Mouse (Mus musculus) cerebellum, adult 9-11 months (tissue): Measurements from ENCODE around the gene Adam23.
"Not testable (repeated sequence)": the region's sequence is repeated elsewhere in the genome, so short reads cannot be mapped to it uniquely, and the experiment has no call there.

Experiments used
- DNase-seq: peaks from one replicate; pipeline ENCODE4 v3.0.0; 2022

Adam23 gene

DNA sequence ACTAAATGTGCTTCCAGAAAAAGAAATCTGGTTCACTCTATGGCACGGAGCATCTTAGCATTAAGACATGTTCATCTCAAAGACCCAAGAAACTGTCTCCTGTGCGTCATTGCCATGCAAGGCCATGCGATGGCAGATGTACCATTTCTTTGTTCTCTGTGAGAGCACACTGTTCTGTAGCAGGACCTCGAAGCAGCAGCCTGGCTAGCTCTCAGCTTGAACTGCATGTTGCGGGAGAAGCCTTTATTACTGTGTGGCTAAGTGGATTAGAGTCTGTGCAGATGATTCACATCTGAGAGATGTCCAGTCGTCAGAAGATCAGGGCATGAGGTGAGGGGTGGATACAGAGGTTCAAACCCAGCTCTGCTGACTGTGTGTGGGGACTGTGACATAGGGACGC is 141.2 kb downstream of the Adam23 start:
- DNase-seq = no peak

DNA sequence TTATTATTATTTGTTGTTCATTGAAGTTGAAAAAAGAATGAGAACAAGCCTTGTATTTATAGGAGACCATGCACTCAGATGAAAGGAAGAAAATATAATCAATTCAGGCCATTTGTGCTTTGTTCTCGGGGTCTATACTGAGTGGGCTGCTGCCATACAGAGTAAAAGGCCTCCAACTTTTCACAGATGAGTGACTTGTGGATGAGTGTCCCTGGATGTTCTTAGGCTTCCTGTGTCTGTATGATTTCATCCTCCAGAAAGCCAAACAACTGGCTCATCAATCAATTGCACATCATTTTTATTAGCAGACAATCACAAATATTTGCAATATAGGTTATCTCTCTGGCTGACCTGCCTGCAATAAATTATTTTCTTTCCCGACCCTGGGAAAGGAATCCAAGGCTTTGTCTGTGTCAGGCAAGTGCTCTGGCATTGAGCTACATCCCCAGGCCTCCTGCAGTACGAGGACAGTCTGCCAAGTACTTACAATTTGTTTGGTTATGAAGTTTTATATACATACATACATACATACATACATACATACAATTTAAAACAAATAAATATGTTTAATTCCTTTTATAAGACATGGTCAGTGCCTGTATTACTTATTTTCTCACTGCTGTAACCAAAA is 158.3 kb downstream of the Adam23 start:
- no peak for DNase-seq

DNA sequence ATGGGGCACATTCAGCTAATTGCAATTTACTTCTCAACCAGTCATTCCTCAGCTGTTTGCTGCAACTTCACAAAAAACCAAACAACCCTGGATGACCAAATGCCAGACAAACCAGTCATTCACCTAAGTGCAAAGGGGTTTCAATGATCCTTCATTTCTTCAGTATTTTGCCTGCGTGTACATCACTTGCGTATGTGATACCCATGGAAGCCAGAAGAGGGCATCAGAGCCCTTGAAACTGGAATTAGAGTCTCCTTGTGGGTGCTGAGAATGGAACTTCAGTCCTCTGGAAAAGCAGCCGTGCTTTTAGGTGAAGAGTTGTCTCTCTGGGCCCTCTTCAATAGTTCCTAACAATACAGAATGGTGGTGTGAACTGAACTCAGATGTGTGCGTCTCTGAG is 163.9 kb downstream of the Adam23 start:
- DNase-seq = no peak

DNA sequence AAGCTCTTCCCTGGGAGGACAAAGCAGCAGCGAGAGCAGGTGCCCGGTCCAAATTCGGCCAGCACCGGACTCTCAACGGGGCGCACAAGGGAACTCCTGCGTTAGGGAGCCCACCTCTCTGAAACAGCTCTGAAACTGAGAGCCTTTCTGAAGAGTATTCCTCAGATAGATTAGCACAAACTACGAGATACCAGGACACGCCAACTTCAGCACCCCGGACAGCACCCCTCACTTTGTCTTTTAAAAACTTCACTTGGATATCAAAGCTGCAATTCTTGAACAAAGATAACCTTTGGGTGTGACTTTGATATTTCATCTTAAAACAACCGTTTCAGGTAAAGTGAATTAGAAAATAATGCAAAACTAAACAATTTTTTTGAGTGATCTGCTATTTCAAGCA is 168.9 kb downstream of the Adam23 start:
- no peak for DNase-seq

DNA sequence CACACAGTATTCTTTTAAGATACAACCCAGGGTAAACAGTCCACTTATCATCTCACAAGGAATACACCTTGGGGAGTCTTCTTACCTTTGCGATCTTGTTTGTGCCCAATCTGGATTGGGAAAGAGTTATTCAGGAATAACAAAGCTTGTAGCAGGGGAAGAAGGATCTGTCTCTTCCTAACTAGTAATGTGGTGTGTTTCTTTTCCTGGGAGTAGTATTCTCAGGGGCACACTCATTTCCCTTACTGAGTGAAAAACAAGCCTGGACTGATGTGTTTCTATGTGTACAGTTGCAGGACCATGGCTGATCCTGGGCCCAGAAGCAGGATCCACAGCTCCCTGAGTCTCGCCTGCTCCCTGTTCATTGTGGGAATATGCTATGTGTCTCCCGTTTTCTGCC is 170.0 kb downstream of the Adam23 start, which contains the start of gene Gm39653:
TSS of gene Gm39653 (plus strand) at position 301 of the 400 bp plus-strand sequence.
- DNase-seq = no peak

DNA sequence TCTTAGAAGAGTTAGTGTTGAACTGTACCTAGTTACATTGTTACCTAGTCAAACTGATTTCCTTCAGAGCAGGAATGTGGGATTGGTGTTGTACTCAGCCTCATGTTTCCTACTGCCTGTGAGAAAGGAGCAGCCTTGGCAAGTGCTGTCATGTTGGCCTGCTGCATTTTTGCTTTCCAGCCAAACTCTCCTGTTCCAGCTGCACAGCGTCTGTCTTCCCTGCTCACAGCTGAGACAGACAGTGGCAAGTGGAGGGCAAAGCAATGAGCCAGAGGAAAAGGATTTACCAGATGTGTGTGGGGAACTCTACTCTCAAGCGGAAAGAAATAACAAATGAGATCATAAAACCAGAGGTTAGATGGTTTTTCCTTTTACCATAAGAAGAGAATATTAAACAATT is 182.5 kb downstream of the Adam23 start:
- DNase-seq = no peak

DNA sequence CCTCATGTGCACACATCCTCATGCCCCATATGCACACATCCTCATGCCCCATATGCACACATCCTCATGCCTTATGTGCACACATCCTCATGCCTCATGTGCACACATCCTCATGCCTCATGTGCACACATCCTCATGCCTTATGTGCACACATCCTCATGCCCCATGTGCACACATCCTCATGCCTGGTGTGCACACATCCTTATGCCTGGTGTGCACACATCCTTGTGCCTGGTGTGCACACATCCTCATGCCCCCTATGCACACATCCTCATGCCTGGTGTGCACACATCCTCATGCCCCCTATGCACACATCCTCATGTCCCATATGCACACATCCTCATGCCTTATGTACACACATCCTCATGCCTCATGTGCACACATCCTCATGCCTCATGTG is 184.7 kb downstream of the Adam23 start:
- not testable (repeated sequence) for DNase-seq

DNA sequence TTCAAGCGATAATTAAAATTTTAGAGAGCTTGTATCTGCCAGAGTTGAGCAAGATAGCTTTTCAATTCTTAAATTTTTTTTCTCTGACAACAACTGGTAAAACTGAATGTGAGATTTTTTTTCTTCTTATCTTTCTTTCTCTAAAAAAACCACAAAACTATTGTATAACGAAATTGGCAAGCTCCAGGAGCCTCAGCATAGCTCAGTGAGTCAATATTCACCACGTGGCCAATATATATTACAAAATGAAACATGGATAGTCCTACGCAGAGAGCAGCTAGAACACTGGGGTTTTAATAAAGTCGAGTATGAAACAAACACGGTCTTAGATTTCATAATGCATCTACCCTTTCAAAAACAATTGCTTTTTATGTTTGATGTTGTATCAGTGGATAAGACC is 194.2 kb downstream of the Adam23 start:
- no peak for DNase-seq
